Mouse (Mus musculus): ENCODE data around the gene Opcml.

DNA sequence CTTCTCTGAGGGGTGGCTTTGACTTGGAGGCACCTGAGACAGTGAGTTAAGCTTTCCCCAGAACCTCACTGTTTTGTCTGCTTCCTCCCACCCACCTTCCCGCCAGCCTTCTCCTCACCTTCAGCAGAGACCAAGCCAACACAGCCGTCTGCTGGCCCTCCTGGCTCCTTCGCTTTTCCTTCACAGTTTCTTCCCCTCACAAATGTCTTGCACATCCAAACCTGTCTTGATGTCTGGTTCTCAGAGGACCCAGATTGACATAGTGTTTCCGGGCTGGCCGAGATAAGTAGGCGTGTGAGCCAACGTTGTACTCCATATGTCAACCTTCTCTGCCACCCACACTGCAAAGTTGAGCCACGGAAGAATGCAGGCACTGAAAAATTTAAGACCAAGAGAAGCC is 19.2 kb downstream of the Opcml start:
- no peak for TF ChIP-seq ZNF384 (IDR thresholded peaks at IDR 0.05; ENCODE audit: low read depth, low read length)
- no peak for TF ChIP-seq CHD2 (IDR thresholded peaks at IDR 0.05; ENCODE audit: low read depth, low read length)
- no peak for TF ChIP-seq MAFK (IDR thresholded peaks at IDR 0.05; ENCODE audit: insufficient read depth, low read depth, low read length)
- no peak for TF ChIP-seq ZC3H11A (IDR thresholded peaks at IDR 0.05; ENCODE audit: borderline replicate concordance, low read depth, low read length)
